Mouse (Mus musculus): ENCODE measurements around the gene Bhlhb9. TPM values are rescaled to one million over a fixed set of nuclear protein-coding genes. Genes with fewer than 3 reads are reported as not detected.
A peak's percentile ranks its signal among the peaks of the same experiment; 100 is the strongest.
"Not testable (repeated sequence)": the region's sequence is repeated elsewhere in the genome, so short reads cannot be mapped to it uniquely, and the experiment has no call there.

Bhlhb9 gene
- total and polyA plus RNA-seq, 2 experiments from 2014 or later, result 69.9 to 109 TPM

GRCm38 (mm10) chrX:135837896-135838295, 40.5 kb downstream of the Bhlhb9 start:
- ATAC-seq (ENCODE audit: low FRiP score) (0 out of 2 replicates have a peak, but pooled peaks have one; percentile 3), DNase-seq (ENCODE audit: low spot score) (peak; percentile 3)
- Histone ChIP-seq H3K9me3 (ENCODE audit: low read length) (no peaks in the 10 kb centered on the region), H3K4me1 (ENCODE audit: insufficient read depth, low read length) (no peaks in the 10 kb centered on the region), H3K36me3 (ENCODE audit: insufficient read depth, low read length) (no peaks in the 10 kb centered on the region), H3K4me2 (ENCODE audit: low read depth, low read length, poor library complexity, severe bottlenecking) (peak overlapping the region; percentile 24; the same call in 1 of the 2 replicates), H3K27ac (ENCODE audit: low read depth, low read length) (peak overlapping the region; percentile 77), H3K4me3 (ENCODE audit: low read depth, low read length) (peak overlapping the region; percentile 48; the same call in 1 of the 2 replicates), H3K27me3 (ENCODE audit: insufficient read depth, low read length) (no peaks in the 10 kb centered on the region), H3K9ac (replicated peaks; ENCODE audit: low read length, poor library complexity, severe bottlenecking) (no peak overlapping the region)
- 63% methylated on average over 2 of the region's 2 CpGs for WGBS
- no peak for TF ChIP-seq CTCF (IDR thresholded peaks at IDR 0.05)

GRCm38 (mm10) chrX:135838521-135839360, 41.3 kb downstream of the Bhlhb9 start, which contains the start of gene Gprasp2:
Gene Gprasp2, plus strand, starts transcription at chrX:135839034.
- WGBS, result 23% methylated on average over 24 of the region's 32 CpGs
- H3K27me3 ChIP-seq (ENCODE audit: insufficient read depth, low read length); H3K4me1 ChIP-seq (ENCODE audit: insufficient read depth, low read length); H3K36me3 ChIP-seq (ENCODE audit: insufficient read depth, low read length); H3K9me3 ChIP-seq (ENCODE audit: low read length): not testable (repeated sequence)
- H3K27ac ChIP-seq (ENCODE audit: low read depth, low read length), result peak within 1 kb of the TSS; percentile 84
- ATAC-seq (ENCODE audit: low FRiP score) (peak; percentile 91), DNase-seq (ENCODE audit: low spot score) (peak; percentile 82)
- peak within 1 kb of the TSS; percentile 49 for H3K4me2 ChIP-seq (ENCODE audit: low read depth, low read length, poor library complexity, severe bottlenecking)
- peak within 1 kb of the TSS; percentile 48 for H3K4me3 ChIP-seq (ENCODE audit: low read depth, low read length)
- peak within 1 kb of the TSS; percentile 73 for H3K9ac ChIP-seq (replicated peaks; ENCODE audit: low read length, poor library complexity, severe bottlenecking)

GRCm38 (mm10) chrX:135839397-135840391, 42.3 kb downstream of the Bhlhb9 start:
- peak overlapping the region; percentile 49 for H3K4me2 ChIP-seq (ENCODE audit: low read depth, low read length, poor library complexity, severe bottlenecking)
- H3K4me1 ChIP-seq (ENCODE audit: insufficient read depth, low read length); H3K27me3 ChIP-seq (ENCODE audit: insufficient read depth, low read length); H3K36me3 ChIP-seq (ENCODE audit: insufficient read depth, low read length); H3K9me3 ChIP-seq (ENCODE audit: low read length): not testable (repeated sequence)
- WGBS, result 12% methylated on average over 14 of the region's 17 CpGs
- peak; percentile 72 for TF ChIP-seq CTCF (IDR thresholded peaks at IDR 0.05)
- peak overlapping the region; percentile 73 for H3K9ac ChIP-seq (replicated peaks; ENCODE audit: low read length, poor library complexity, severe bottlenecking)
- H3K4me3 ChIP-seq (ENCODE audit: low read depth, low read length), result peak overlapping the region; percentile 48
- DNase-seq (ENCODE audit: low spot score), result peak; percentile 74
- H3K27ac ChIP-seq (ENCODE audit: low read depth, low read length), result peak overlapping the region; percentile 84
- ATAC-seq (ENCODE audit: low FRiP score), result peak; percentile 15; the same call in 1 of the 2 replicates

GRCm38 (mm10) chrX:135866806-135867205, 69.4 kb downstream of the Bhlhb9 start:
- H3K4me1 ChIP-seq (ENCODE audit: insufficient read depth, low read length); DNase-seq (ENCODE audit: low spot score); ATAC-seq (ENCODE audit: low FRiP score); H3K9me3 ChIP-seq (ENCODE audit: low read length); H3K4me2 ChIP-seq (ENCODE audit: low read depth, low read length, poor library complexity, severe bottlenecking); H3K27me3 ChIP-seq (ENCODE audit: insufficient read depth, low read length); H3K27ac ChIP-seq (ENCODE audit: low read depth, low read length); H3K9ac ChIP-seq (replicated peaks; ENCODE audit: low read length, poor library complexity, severe bottlenecking); H3K4me3 ChIP-seq (ENCODE audit: low read depth, low read length); H3K36me3 ChIP-seq (ENCODE audit: insufficient read depth, low read length): not testable (repeated sequence)
- 81% methylated on average over 8 of the region's 9 CpGs for WGBS

GRCm38 (mm10) chrX:135876679-135877078, 79.3 kb downstream of the Bhlhb9 start:
- Histone ChIP-seq H3K9ac (replicated peaks; ENCODE audit: low read length, poor library complexity, severe bottlenecking) (no peak overlapping the region), H3K9me3 (ENCODE audit: low read length) (no peaks in the 10 kb centered on the region), H3K36me3 (ENCODE audit: insufficient read depth, low read length) (no peaks in the 10 kb centered on the region), H3K27ac (ENCODE audit: low read depth, low read length) (no peak overlapping the region), H3K4me3 (ENCODE audit: low read depth, low read length) (no peak overlapping the region), H3K4me1 (ENCODE audit: insufficient read depth, low read length) (no peaks in the 10 kb centered on the region), H3K4me2 (ENCODE audit: low read depth, low read length, poor library complexity, severe bottlenecking) (no peak overlapping the region), H3K27me3 (ENCODE audit: insufficient read depth, low read length) (no peaks in the 10 kb centered on the region)
- 84% methylated on average over 1 of the region's 1 CpGs for WGBS
- DNase-seq (ENCODE audit: low spot score) (no peak), ATAC-seq (ENCODE audit: low FRiP score) (no peak)
- no peak for TF ChIP-seq CTCF (IDR thresholded peaks at IDR 0.05)

Measured in midbrain, postnatal 0 days (tissue).